Mouse (Mus musculus) gastrocnemius, adult 18-20 months (tissue): ENCODE data around the gene Igdcc3. TPM values are rescaled to one million over a fixed set of nuclear protein-coding genes. Genes with fewer than 3 reads are reported as not detected.

Experiments
- total RNA-seq, 2 experiments: library from RNA; stranded (reverse); gene quantifications; 2 replicates each; pipeline ENCODE4 v1.2.3; 2021

Igdcc3 gene
- total RNA-seq, 2 experiments from 2014 or later: 0.21 to 0.32 TPM

Other genes with a start within 250 kb of the Igdcc3 start
- gene Slc24a1, start 189.6 kb upstream of the Igdcc3 start, total RNA-seq: under 1 TPM in 1 of 2 experiments, not detected in 1; 0.05 TPM
- gene Ints14, start 180.3 kb upstream of the Igdcc3 start, total RNA-seq: 10 to 100 TPM; 14.3 to 14.6 TPM
- 10 to 100 TPM; 10.2 to 11.5 TPM for gene Hacd3, start 119.5 kb upstream of the Igdcc3 start, total RNA-seq
- gene Dpp8, start 108.8 kb upstream of the Igdcc3 start, total RNA-seq: 100 to 1,000 TPM in 1 of 2 experiments, 10 to 100 TPM in 1; 94.2 to 106 TPM
- 10 to 100 TPM; 28.7 to 29.4 TPM for gene Igdcc4, start 39.7 kb upstream of the Igdcc3 start, total RNA-seq
- 1 to 10 TPM; 3.6 to 3.7 TPM for gene Parp16, start 54.2 kb downstream of the Igdcc3 start, total RNA-seq
- gene Cilp, start 124.0 kb downstream of the Igdcc3 start, total RNA-seq: 10 to 100 TPM; 20.6 to 30.0 TPM
- 10 to 100 TPM; 61.6 to 63.1 TPM for gene Clpx, start 153.1 kb downstream of the Igdcc3 start, total RNA-seq
- 10 to 100 TPM; 14.6 to 22.2 TPM for gene Pdcd7, start 204.9 kb downstream of the Igdcc3 start, total RNA-seq
- gene Ubap1l, start 219.9 kb downstream of the Igdcc3 start, total RNA-seq: under 1 TPM; 0.64 to 0.71 TPM